Mouse (Mus musculus): ENCODE results near the gene Tmem150a. TPM values are rescaled to one million over a fixed set of nuclear protein-coding genes. Genes with fewer than 3 reads are reported as not detected.

Tmem150a gene
- polyA plus RNA-seq, 1 experiment from 2014 or later = 7.7 TPM

GRCm38 (mm10) chr6:72371147-72371546 is 15.9 kb downstream of the Tmem150a start:
- no peak for TF ChIP-seq CTCF (IDR thresholded peaks at IDR 0.05; ENCODE audit: low read depth)
- no peak for TF ChIP-seq EP300 (optimal IDR thresholded peaks at IDR 0.05)
- Histone ChIP-seq H3K9me3 (ENCODE audit: control insufficient read depth, low read length) (no peaks in the 10 kb centered on the region), H3K27ac (replicated peaks) (peak overlapping the region; percentile 76), H3K4me3 (ENCODE audit: low read depth, low read length) (no peak overlapping the region), H3K36me3 (ENCODE audit: control insufficient read depth, insufficient read depth, low read length) (no peaks in the 10 kb centered on the region), H3K4me2 (replicated peaks; ENCODE audit: low read depth) (no peak overlapping the region), H3K27me3 (ENCODE audit: control insufficient read depth, insufficient read depth, low read length) (no peaks in the 10 kb centered on the region), H3K4me1 (replicated peaks; ENCODE audit: control insufficient read depth, insufficient read depth) (peaks cover 6% of the 10 kb centered on the region; the same call in 1 of the 2 replicates), H3K9ac (ENCODE audit: low read length) (no peak overlapping the region)
- WGBS = 26% methylated on average over 5 of the region's 5 CpGs
- DNase-seq (ENCODE audit: low spot score) (no peak), ATAC-seq (ENCODE audit: low FRiP score, low TSS enrichment) (peak; percentile 41; the same call in 1 of the 2 replicates)

GRCm38 (mm10) chr6:72371571-72371970 is 16.3 kb downstream of the Tmem150a start:
- ATAC-seq (ENCODE audit: low FRiP score, low TSS enrichment) = peak; percentile 8; the same call in 1 of the 2 replicates
- H3K4me2 ChIP-seq (replicated peaks; ENCODE audit: low read depth) = no peak overlapping the region
- H3K27me3 ChIP-seq (ENCODE audit: control insufficient read depth, insufficient read depth, low read length) = no peaks in the 10 kb centered on the region
- peak overlapping the region; percentile 76 for H3K27ac ChIP-seq (replicated peaks)
- TF ChIP-seq CTCF (IDR thresholded peaks at IDR 0.05; ENCODE audit: low read depth) (no peak), EP300 (optimal IDR thresholded peaks at IDR 0.05) (no peak)
- no peak overlapping the region for H3K4me3 ChIP-seq (ENCODE audit: low read depth, low read length)
- WGBS = 14% methylated on average over 1 of the region's 1 CpGs
- no peak overlapping the region for H3K9ac ChIP-seq (ENCODE audit: low read length)
- H3K36me3 ChIP-seq (ENCODE audit: control insufficient read depth, insufficient read depth, low read length) = no peaks in the 10 kb centered on the region
- DNase-seq (ENCODE audit: low spot score) = no peak
- peaks cover 6% of the 10 kb centered on the region; the same call in 1 of the 2 replicates for H3K4me1 ChIP-seq (replicated peaks; ENCODE audit: control insufficient read depth, insufficient read depth)
- no peaks in the 10 kb centered on the region for H3K9me3 ChIP-seq (ENCODE audit: control insufficient read depth, low read length)

GRCm38 (mm10) chr6:72373184-72373583 is 17.9 kb downstream of the Tmem150a start:
- H3K4me2 ChIP-seq (replicated peaks; ENCODE audit: low read depth) = no peak overlapping the region
- no peaks in the 10 kb centered on the region for H3K36me3 ChIP-seq (ENCODE audit: control insufficient read depth, insufficient read depth, low read length)
- no peak for DNase-seq (ENCODE audit: low spot score)
- H3K27ac ChIP-seq (replicated peaks) = no peak overlapping the region
- no peaks in the 10 kb centered on the region for H3K9me3 ChIP-seq (ENCODE audit: control insufficient read depth, low read length)
- H3K27me3 ChIP-seq (ENCODE audit: control insufficient read depth, insufficient read depth, low read length) = no peaks in the 10 kb centered on the region
- WGBS = 59% methylated on average over 4 of the region's 4 CpGs
- no peak overlapping the region for H3K4me3 ChIP-seq (ENCODE audit: low read depth, low read length)
- no peak for ATAC-seq (ENCODE audit: low FRiP score, low TSS enrichment)
- no peak overlapping the region for H3K9ac ChIP-seq (ENCODE audit: low read length)
- H3K4me1 ChIP-seq (replicated peaks; ENCODE audit: control insufficient read depth, insufficient read depth) = peaks cover 6% of the 10 kb centered on the region; the same call in 1 of the 2 replicates
- TF ChIP-seq CTCF (IDR thresholded peaks at IDR 0.05; ENCODE audit: low read depth) = no peak
- no peak for TF ChIP-seq EP300 (optimal IDR thresholded peaks at IDR 0.05)

- ATAC-seq (ENCODE audit: low FRiP score, low TSS enrichment) = no peak
- Histone ChIP-seq H3K36me3 (ENCODE audit: control insufficient read depth, insufficient read depth, low read length) (no peaks in the 10 kb centered on the region), H3K27ac (replicated peaks) (0 out of 2 replicates have a peak overlapping the region, but pooled peaks have one; percentile 13), H3K4me2 (replicated peaks; ENCODE audit: low read depth) (no peak overlapping the region), H3K27me3 (ENCODE audit: control insufficient read depth, insufficient read depth, low read length) (no peaks in the 10 kb centered on the region), H3K9ac (ENCODE audit: low read length) (no peak overlapping the region), H3K4me1 (replicated peaks; ENCODE audit: control insufficient read depth, insufficient read depth) (peaks cover 6% of the 10 kb centered on the region; the same call in 1 of the 2 replicates), H3K9me3 (ENCODE audit: control insufficient read depth, low read length) (no peaks in the 10 kb centered on the region), H3K4me3 (ENCODE audit: low read depth, low read length) (no peak overlapping the region)
- TF ChIP-seq EP300 (optimal IDR thresholded peaks at IDR 0.05) (no peak), CTCF (IDR thresholded peaks at IDR 0.05; ENCODE audit: low read depth) (no peak)
- WGBS = 44% methylated on average over 7 of the region's 7 CpGs
- no peak for DNase-seq (ENCODE audit: low spot score)
These were observed 19.0 kb downstream of the Tmem150a start for GRCm38 (mm10) chr6:72374206-72374605.

GRCm38 (mm10) chr6:72374820-72375563 is 19.7 kb downstream of the Tmem150a start:
- H3K4me1 ChIP-seq (replicated peaks; ENCODE audit: control insufficient read depth, insufficient read depth) = peaks cover 6% of the 10 kb centered on the region; the same call in 1 of the 2 replicates
- H3K4me2 ChIP-seq (replicated peaks; ENCODE audit: low read depth) = no peak overlapping the region
- no peak overlapping the region for H3K4me3 ChIP-seq (ENCODE audit: low read depth, low read length)
- no peak for DNase-seq (ENCODE audit: low spot score)
- 63% methylated on average over 15 of the region's 15 CpGs for WGBS
- no peak for TF ChIP-seq CTCF (IDR thresholded peaks at IDR 0.05; ENCODE audit: low read depth)
- TF ChIP-seq EP300 (optimal IDR thresholded peaks at IDR 0.05) = no peak
- H3K9ac ChIP-seq (ENCODE audit: low read length) = no peak overlapping the region
- H3K27ac ChIP-seq (replicated peaks) = no peak overlapping the region
- no peaks in the 10 kb centered on the region for H3K36me3 ChIP-seq (ENCODE audit: control insufficient read depth, insufficient read depth, low read length)
- no peaks in the 10 kb centered on the region for H3K9me3 ChIP-seq (ENCODE audit: control insufficient read depth, low read length)
- no peaks in the 10 kb centered on the region for H3K27me3 ChIP-seq (ENCODE audit: control insufficient read depth, insufficient read depth, low read length)
- ATAC-seq (ENCODE audit: low FRiP score, low TSS enrichment) = no peak
